Mouse (Mus musculus) spleen, postnatal 4 days (tissue): Measurements from ENCODE around the gene Ttll9.

ENCODE experiments used
- DNase-seq, 2 experiments: peaks; one replicate each; pipeline ENCODE4 v3.0.0; 2022; ENCODE audit warnings: low spot score in 2 of 2

The Ttll9 gene

DNA sequence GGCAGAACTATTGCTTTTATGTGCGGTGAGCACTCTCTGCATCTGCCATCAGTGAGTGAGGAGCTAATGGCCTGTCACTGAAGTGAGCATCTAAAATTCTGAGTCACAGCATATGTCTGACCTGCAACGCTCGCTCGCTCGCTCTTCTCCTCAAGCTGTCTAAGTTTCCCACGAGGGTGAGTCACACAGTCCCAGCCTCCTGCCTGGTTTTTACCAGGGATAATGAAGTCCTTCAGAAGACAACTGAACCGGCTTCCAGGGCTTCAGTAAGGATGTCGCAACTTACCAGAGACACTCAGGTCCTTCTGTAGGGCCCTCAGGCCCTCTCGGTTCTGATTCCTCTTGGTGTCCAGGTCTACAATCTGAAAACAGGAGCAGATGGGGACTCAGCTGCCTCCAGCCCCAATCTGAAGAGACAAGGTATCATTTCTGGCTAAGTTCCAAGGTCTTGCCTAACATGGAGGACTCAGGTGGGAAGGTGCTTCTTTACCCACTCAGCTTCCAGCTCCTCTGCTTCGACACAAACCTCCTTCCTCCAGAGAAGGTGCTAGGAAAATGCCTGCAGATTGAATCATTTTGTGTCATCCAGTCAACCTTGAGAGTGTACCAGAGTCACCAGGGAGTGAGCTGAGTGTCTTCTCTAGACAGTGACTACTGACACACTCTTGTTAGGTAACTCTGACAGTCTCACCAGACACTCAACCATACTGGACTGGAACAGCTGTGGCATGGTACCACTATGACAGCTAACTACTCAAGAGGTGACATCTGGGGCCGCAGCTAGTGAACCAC is 51.6 kb downstream of the Ttll9 start:
- no peak for DNase-seq

DNA sequence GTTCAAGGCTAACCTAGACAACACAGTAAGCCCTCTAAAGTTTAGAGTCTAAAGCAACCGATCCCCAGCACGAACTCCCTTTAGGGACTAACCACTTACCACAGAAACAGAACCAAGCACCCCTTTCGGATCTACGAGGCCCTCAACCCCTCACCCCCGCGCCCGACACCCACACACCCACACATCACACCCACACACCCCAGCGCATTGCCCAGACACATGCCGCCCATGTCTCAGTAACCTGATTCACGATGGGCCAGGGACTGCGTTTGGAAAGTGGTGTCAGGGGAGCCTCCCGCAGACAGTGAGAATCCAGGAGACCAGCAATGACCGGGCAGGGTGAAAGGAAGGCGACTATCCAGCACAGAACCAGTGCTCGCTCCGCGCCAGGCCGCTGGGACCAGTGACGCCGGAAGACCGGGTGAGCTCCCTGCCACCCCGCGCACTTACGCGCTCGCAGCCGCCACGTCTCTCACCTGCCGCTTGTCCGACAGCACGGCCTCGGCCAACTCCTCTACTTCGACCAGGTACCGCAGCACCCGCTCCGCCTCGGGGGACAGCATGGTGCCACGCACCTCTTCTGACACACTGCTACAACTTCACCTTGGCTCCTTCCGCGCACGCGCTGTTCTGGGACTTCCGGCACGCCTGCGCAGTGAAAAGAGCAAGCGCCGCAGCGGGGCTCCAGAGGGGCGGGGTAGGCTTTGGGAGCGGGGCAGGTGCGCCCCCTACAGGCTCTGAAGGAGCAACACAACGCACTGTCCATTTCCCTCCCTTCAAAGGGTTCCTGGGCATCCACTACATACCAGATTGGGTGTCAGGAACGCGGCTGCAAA is 52.7 kb downstream of the Ttll9 start, which contains the start of gene Pdrg1:
Pdrg1 (minus strand) TSS at position 670 of the 836 bp plus-strand sequence.
- peak; percentile 91 to 97 for DNase-seq

DNA sequence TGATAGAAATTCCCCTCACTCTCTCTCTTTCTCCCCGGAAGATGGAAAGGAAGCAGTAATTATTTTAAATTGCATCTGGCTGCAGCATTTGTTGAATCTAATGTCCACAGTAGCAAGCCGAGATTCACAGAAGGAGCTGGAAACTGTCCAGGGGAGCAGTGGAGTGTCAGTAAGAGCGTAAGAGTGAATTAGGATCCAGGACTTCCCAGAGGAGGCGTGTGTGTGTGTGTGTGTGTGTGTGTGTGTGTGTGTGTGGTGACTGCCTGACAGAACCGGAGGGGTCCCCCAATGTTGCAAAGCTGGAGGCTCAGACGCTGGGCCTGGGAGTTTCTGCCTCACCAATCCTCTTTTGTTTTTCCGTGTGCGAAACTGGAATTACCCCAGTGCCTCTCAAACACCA is 53.5 kb downstream of the Ttll9 start:
- DNase-seq: no peak

DNA sequence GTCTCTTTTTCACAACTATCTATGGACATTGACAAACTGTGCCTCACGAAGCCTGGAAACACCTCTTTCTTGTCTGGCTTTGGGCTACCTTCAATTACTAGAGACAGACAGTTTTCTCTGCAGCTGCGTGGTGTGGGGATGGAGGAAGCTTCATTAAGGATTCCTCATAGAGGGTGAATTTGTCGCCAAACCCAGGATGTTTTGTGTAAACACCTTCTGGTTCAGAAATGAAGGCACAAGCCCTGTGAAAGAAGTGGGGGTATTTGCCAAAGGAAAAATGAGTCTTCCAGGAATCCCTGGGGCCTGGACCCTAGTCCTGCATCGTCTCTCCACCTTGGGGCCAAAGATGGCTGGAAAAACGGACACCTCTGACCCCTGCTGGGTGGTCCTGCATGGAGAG is 54.5 kb downstream of the Ttll9 start:
- no peak for DNase-seq

DNA sequence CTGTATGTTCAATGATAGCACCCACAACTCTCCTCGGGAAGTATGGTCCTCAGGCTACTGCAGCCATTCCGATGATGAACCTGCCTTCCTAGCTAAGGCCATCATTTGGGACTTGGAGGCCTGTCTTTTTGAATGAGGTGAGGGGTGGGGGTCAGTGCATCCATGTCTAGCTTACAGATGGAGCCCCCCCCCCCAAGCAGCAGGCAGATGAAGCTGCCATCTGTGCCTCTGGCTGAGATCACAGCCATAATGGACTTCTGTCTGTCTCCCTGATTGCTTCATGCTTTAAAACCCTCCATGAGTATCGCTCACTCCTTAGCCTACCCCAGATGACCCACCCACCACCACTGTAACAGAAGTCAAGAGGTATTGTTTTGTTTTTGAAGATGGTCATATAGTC is 57.1 kb downstream of the Ttll9 start:
- no peak for DNase-seq

DNA sequence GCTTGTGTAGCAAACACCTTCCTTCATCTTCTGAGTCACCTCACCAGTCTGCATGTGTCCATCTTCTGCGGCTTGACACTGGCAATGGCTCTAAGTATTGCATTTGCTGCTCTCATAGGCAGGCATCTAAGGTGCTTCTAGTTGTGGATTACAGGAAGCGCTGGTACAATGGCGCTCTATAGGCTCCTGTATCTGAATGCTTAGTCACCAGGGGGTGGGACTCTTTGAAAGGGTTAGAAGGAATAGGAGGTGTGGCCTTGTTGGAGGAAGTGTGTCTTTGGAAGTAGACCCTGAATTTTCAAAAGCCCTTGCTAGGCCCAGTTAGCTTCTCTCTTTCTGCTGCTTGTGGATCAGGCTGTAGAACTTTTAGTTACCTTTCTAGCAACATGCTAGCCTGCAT is 58.9 kb downstream of the Ttll9 start:
- no peak for DNase-seq

DNA sequence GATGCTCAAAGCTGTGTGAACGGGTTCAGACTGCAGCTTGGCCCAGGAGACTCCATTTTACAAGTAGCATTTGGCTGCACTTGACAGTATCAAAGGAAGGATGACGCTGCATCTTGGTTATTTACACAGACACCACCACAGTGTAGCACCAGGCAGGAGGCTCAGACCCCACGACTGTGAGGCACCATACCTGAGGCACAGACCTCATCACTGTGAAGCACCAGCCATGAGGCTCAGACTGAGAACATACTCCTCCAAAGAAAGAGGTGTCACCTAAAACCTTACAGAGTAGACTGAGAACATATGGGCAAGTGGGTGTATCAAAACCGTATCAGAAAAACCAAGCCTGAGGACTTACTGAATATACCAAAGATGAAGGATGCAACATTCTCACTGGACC is 60.6 kb downstream of the Ttll9 start:
- no peak for DNase-seq

DNA sequence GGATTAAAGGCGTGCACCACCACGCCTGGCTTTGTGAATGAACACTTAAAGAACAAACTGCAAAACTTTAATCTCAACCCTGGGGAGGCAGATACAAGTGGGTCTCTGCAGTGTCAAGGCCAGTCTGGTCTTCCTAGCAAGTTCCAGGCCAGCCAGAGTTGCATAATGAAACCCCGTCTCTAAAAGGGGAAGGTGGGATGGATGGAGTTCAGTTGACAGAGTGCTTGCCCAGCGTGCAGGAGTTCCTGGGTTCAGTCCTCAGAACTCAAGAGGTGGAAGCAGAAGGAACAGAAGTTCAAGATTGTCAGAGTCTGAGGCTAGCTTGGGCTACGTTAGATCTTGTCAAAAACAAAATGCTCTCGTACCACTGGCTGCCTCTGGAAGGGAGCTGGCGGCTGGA is 63.8 kb downstream of the Ttll9 start:
- no peak for DNase-seq

DNA sequence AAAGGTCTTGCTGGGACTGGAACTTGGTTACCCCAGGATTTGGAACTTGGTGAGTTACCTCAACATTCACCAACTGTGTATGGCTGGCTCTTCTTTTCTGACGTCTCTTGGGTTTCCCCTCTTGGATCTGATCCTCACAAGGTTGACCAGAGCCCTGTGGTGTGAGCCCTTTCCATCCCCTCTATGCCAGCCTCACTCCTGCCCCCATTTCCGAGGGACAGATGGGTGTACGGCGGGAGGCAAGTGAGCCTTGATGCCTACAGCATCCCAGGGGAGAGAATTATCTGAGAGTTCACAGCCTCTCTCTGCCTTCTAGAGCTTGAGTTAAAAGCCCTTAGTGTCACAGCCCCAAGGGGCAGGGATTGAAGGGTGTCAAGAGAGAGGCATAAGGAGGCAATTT is 65.2 kb downstream of the Ttll9 start:
- DNase-seq: no peak

DNA sequence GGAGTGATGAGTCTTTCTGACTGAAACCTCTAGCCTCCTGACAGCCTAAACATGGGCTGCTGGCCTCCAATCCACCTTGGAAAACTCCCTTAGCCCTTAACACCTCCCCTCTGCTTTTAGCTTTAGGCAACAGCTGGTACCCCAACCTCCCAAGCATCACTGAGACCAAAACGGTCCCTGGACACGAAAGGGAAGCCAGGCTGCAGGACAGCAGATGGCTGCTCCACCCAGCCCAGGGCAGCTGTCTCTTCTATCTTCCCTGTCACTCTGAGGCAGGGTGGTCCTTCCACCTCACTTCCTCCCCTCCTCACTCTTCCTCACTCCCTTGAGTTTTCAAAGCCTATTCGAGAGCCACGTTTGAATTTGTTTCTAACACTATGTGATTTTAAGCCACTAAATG is 68.1 kb downstream of the Ttll9 start:
- DNase-seq: no peak

DNA sequence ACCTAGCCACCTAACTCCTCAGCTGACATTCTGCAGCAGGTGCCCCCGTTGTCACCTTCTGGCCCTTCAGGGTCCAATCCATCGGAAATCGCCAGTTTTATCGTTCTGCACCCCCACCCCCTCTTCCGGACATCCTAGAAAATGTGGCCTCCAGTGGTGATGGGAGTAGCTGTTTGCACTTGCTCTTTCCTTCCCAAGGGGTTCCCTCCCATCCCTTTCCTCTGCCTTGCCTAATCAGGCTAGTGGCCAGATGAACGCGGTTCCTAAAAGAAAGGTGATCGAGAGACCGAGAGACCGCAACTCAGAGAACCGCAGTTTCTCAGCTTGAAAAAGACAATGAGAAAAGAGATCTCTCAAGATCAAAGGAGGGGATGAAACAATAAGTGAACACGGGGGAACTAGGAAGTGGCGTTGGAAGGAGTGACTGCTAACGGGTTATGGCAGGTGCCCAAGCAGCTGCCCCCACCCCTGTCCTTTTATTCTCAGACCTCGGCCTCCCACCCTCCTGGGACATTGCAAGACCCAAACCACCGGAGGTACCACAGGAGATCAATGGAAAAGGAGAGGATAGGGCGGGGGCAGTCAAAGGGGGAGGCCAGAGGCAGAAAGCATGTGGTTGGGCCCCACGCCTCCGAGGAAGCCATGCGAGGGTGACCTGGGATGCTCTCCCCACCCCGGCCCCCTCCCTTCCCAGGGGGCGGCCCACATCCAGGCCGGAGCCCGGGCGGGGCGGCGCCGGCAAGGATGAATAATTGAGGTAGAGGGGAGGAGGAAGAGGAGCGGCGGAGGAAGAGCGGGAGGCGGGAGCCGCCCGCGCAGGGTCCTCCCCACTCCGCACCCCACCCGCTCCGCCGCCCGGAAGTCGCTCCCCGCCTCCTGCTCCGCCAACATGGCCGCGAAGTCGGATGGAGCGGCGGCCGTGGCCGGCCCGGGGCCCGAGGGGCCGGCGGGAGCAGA is 69.1 kb downstream of the Ttll9 start, which contains the start of gene Xkr7:
Xkr7 (plus strand) TSS at position 727 of the 957 bp plus-strand sequence.
- no peak for DNase-seq

DNA sequence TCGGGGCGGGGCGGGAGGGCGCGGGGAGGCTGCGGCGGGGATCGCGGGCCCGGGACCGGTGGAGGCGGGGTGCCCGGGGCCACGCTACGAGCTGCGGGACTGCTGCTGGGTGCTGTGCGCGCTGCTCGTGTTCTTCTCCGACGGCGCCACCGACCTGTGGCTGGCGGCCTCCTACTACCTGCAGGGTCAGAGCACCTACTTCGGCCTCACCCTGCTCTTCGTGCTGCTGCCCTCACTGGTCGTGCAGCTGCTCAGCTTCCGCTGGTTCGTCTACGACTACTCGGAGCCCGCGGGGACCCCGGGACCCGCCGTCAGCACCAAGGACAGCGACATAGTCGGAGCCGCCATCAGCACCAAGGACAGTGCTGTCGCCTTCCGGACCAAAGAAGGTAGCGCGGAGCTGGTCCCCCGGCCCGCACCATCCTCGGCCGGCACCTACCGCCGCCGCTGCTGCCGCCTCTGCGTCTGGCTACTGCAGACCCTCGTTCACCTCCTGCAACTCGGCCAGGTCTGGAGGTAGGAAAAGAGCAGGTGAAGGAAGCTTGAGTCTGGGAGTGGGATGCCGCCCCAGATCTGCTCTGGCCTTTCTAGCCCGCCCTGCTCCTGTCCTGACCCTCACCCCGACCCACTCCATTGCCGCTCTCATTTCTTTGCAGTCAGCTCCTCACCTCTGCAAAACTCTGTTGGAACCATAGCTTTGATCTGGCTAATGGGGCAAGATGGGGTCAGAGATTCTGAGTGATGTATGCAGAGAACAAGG is 70.0 kb downstream of the Ttll9 start:
- DNase-seq: peak; percentile 83 to 95

DNA sequence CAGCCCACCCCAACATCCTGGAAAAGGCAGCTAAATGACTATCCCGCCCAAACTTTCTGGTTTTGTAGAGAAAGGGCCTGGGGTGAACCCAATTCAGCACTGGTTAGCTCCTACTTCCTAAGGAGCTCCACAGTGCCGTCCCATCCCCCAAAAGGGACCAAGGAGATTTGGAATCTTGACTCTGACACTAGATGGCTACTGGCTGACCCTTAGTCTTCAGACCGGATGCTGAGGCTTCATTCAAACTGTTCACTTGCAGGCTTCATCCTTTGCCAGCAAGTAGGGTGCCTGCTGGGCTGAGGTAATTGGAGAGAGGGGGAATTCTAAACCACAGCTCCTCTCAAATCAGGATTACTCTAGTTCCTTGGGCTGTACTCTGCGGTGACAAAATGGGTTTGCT is 70.7 kb downstream of the Ttll9 start:
- DNase-seq: no peak

DNA sequence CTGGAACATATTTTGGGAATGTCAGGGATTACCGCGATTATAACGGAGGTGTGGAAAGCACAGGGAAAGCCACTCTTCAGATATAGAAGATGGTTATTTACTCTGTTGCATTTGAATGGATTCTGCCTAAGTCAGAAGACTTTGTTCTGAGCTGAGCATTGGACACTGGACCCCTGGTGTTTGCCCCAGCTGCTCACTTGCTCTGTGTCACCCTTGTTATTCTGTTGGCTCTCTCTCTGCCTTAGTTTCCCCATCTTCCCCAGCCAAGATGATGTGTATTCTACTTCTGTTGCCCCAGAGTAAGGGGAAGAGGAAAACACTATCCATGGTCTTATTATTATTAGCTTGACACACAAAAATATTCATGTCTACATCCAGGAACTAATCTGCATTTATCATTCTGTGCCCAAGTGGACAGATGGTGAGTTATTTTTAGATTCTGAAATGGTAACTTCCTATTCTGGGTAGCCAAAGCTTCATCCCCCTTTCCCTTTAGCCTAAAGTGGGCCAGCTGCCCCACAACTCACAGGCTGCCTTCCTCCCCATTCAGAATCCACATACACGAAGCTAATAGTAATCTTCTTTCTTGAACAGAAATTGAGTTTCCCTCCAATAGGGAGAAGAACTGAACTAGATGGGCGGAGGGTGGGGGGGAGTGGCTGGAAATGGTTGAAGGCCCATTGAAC is 71.4 kb downstream of the Ttll9 start:
- DNase-seq: no peak

DNA sequence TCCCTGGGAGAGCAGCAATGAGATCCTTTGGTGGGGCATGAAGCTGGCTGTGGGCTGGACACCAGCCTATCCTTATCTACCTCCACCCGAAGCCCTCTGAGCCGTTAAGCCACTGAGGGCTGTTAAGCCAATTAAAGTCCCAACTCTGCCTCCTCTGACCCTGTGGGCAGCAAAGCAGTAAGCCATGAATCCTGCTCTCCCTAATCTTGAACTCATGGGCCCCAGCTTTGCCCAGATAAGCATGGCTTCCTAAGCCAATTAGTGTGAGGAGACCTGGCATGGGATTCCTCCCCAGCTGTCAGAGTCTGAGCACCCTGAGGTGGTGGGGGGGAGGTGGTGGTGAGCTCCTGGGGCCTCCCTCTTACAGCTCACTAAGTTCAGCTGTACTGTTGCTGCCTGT is 74.4 kb downstream of the Ttll9 start:
- DNase-seq: no peak

DNA sequence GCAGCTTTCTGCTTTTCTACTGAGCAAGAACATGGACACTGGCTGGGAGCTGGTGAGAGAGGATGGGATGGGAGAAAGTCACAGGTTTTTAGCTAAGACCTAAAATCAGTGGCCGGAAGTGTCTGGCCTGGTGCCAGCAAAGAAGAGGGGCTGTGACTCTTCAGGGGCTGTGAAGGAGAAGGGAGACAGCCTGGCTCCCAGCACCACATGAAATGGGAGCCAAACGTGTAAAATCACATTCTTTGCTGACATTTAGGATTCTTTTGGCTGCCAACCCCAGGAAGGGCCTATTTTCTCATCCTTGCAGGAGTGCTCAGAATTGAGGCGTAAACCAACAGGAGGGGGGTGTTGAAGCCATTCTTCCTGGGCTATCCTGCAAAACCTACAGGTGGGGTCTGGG is 81.6 kb downstream of the Ttll9 start:
- DNase-seq: no peak

DNA sequence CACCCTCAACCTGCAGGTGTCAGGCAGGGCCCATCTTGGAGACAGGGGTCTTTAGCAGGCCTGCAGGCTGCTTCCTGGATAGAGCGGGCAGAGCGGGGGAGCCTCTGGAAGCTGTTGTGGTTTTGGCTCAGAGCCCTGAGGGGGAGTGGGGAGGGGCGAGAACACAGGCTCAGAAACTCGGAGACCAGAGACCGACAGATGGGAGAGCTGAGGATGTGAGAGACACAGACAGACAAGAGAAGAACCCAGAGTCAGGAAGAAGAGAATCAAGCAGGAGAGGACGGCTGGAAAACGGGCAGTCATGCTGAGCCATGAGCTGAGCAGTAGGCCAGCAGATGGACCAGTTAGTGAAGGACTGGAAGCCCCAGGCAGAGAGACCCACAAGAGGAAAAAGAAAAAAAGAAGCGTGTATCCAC is 83.6 kb downstream of the Ttll9 start:
- DNase-seq: no peak

DNA sequence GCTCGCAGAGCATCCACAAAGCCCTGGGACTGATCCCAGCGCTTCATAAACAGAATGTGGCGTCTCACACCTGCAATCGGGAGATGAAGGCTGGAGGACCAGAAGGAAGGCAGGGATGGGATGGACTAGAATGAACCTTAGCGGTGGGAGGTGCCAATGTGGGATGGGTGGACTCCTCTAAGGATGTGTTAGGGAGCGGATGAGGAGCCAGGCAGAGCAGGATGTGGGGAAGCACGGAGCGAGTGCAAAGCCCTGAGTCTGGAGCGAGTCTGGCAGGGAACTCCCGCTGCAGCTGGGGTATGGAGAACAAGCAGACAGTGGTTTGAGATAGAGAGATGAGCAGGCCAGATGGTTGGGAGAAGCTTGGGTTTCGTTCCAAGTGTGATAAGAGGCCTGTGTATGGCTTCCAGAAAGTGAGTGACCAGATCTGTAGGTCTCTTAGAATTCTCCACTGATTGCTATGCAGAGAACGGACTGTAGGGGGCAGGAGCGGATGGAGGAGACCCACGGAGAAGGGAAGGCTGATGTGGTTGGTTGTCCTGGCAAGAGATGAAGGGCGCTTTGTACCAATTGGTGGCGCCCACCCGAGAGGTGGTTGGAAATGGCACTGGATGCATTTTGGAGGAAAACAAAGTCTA is 85.7 kb downstream of the Ttll9 start:
- peak; percentile 45 to 78 for DNase-seq

DNA sequence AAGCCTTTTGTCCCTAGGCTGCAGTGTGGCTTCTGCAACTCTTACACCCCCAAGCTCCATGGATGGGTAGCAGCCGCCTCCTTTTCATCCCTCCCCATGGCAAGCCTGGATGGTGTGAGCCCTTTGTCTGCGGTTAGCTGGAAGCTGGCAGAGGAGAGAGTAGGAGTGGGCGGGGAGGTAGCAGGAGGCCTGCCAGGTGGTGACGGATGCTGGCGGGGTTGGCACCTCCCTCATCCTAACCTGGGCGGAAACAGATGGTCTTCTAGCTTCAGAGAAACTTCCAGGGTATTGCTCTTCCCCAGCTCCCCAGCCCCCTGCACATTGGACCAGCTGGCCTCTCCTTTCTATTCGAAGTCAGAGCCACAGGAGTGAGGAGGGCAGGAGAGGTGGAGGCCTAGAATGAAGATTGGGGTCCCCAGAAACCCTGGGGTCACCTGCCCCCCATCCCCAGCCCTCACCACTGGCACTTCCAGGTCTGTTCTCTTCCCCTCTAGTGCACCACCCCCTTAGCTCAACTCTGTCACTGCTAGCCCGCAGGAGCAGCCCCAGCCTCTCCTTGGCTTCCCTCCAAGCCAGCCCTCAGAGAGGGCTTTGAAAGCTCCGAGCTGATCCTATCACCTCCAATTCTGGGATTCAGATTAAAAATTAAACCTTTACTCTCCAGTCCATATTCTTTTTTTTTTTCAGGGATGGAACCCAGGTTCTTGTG is 87.2 kb downstream of the Ttll9 start:
- DNase-seq: no peak
